Mouse (Mus musculus): ENCODE data around the gene Gls. TPM values are rescaled to one million over a fixed set of nuclear protein-coding genes. Genes with fewer than 3 reads are reported as not detected.

The Gls gene
- polyA plus RNA-seq (2015; fragmentation: Nextera tagmentation; extraction: Ambion mirVana), result 34.8 and 36.0 TPM in 2 replicates

GRCm38 (mm10) chr1:52233143-52233713, at the start of gene Gls:
Gls (minus strand) TSS chr1:52233232.
- peaks cover 12% of the 10 kb centered on the region for H3K4me1 ChIP-seq (replicated peaks; ENCODE audit: control insufficient read depth, insufficient read depth, low read length)
- H3K4me3 ChIP-seq (replicated peaks; ENCODE audit: low read length), result peak within 1 kb of the TSS; percentile 99
- H3K4me2 ChIP-seq (ENCODE audit: low read length), result peak within 1 kb of the TSS; percentile 79
- H3K36me3 ChIP-seq (ENCODE audit: control insufficient read depth, insufficient read depth), result no peaks in the 10 kb centered on the region
- peak within 1 kb of the TSS; percentile 96 for H3K9ac ChIP-seq (replicated peaks; ENCODE audit: low read depth, low read length)
- ATAC-seq, result peak; percentile 99
- 0% methylated on average over 43 of the region's 46 CpGs for WGBS
- no peaks in the 10 kb centered on the region for H3K9me3 ChIP-seq (ENCODE audit: control insufficient read depth, low read length)
- no peaks in the 10 kb centered on the region for H3K27me3 ChIP-seq (replicated peaks; ENCODE audit: control insufficient read depth, insufficient read depth, low read length)
- H3K27ac ChIP-seq (ENCODE audit: low read length), result peak within 1 kb of the TSS; percentile 97

GRCm38 (mm10) chr1:52279831-52280595, 47.0 kb upstream of the Gls start:
- H3K9ac ChIP-seq (replicated peaks; ENCODE audit: low read depth, low read length), result no peak overlapping the region
- no peaks in the 10 kb centered on the region for H3K9me3 ChIP-seq (ENCODE audit: control insufficient read depth, low read length)
- WGBS, result 45% methylated on average over 7 of the region's 7 CpGs
- H3K4me2 ChIP-seq (ENCODE audit: low read length), result no peak overlapping the region
- H3K4me3 ChIP-seq (replicated peaks; ENCODE audit: low read length), result no peak overlapping the region
- H3K27me3 ChIP-seq (replicated peaks; ENCODE audit: control insufficient read depth, insufficient read depth, low read length), result no peaks in the 10 kb centered on the region
- ATAC-seq, result no peak
- H3K36me3 ChIP-seq (ENCODE audit: control insufficient read depth, insufficient read depth), result no peaks in the 10 kb centered on the region
- peaks cover 4% of the 10 kb centered on the region; the same call in 1 of the 2 replicates for H3K4me1 ChIP-seq (replicated peaks; ENCODE audit: control insufficient read depth, insufficient read depth, low read length)
- no peak overlapping the region for H3K27ac ChIP-seq (ENCODE audit: low read length)

GRCm38 (mm10) chr1:52279331-52279730, 46.3 kb upstream of the Gls start:
- H3K4me1 ChIP-seq (replicated peaks; ENCODE audit: control insufficient read depth, insufficient read depth, low read length), result peaks cover 4% of the 10 kb centered on the region; the same call in 1 of the 2 replicates
- H3K27me3 ChIP-seq (replicated peaks; ENCODE audit: control insufficient read depth, insufficient read depth, low read length), result no peaks in the 10 kb centered on the region
- no peaks in the 10 kb centered on the region for H3K36me3 ChIP-seq (ENCODE audit: control insufficient read depth, insufficient read depth)
- no peak for ATAC-seq
- H3K9me3 ChIP-seq (ENCODE audit: control insufficient read depth, low read length), result no peaks in the 10 kb centered on the region
- H3K9ac ChIP-seq (replicated peaks; ENCODE audit: low read depth, low read length), result no peak overlapping the region
- no peak overlapping the region for H3K4me3 ChIP-seq (replicated peaks; ENCODE audit: low read length)
- H3K27ac ChIP-seq (ENCODE audit: low read length), result no peak overlapping the region
- H3K4me2 ChIP-seq (ENCODE audit: low read length), result no peak overlapping the region
- 54% methylated on average over 3 of the region's 3 CpGs for WGBS

- Histone ChIP-seq H3K36me3 (ENCODE audit: control insufficient read depth, insufficient read depth) (no peaks in the 10 kb centered on the region), H3K9me3 (ENCODE audit: control insufficient read depth, low read length) (no peaks in the 10 kb centered on the region), H3K27ac (ENCODE audit: low read length) (no peak overlapping the region), H3K4me3 (replicated peaks; ENCODE audit: low read length) (no peak overlapping the region), H3K9ac (replicated peaks; ENCODE audit: low read depth, low read length) (no peak overlapping the region), H3K27me3 (replicated peaks; ENCODE audit: control insufficient read depth, insufficient read depth, low read length) (no peaks in the 10 kb centered on the region), H3K4me1 (replicated peaks; ENCODE audit: control insufficient read depth, insufficient read depth, low read length) (peaks cover 4% of the 10 kb centered on the region; the same call in 1 of the 2 replicates), H3K4me2 (ENCODE audit: low read length) (no peak overlapping the region)
- 80% methylated on average over 6 of the region's 6 CpGs for WGBS
- no peak for ATAC-seq
These were observed 45.0 kb upstream of the Gls start for GRCm38 (mm10) chr1:52278073-52278472.

GRCm38 (mm10) chr1:52274210-52274609, 41.2 kb upstream of the Gls start:
- Histone ChIP-seq H3K27ac (ENCODE audit: low read length) (no peak overlapping the region), H3K27me3 (replicated peaks; ENCODE audit: control insufficient read depth, insufficient read depth, low read length) (no peaks in the 10 kb centered on the region), H3K9ac (replicated peaks; ENCODE audit: low read depth, low read length) (no peak overlapping the region), H3K36me3 (ENCODE audit: control insufficient read depth, insufficient read depth) (no peaks in the 10 kb centered on the region), H3K4me2 (ENCODE audit: low read length) (no peak overlapping the region), H3K4me3 (replicated peaks; ENCODE audit: low read length) (no peak overlapping the region), H3K9me3 (ENCODE audit: control insufficient read depth, low read length) (no peaks in the 10 kb centered on the region), H3K4me1 (replicated peaks; ENCODE audit: control insufficient read depth, insufficient read depth, low read length) (no peaks in the 10 kb centered on the region)
- ATAC-seq, result no peak
- WGBS, result 84% methylated on average over 3 of the region's 3 CpGs

DNA sequence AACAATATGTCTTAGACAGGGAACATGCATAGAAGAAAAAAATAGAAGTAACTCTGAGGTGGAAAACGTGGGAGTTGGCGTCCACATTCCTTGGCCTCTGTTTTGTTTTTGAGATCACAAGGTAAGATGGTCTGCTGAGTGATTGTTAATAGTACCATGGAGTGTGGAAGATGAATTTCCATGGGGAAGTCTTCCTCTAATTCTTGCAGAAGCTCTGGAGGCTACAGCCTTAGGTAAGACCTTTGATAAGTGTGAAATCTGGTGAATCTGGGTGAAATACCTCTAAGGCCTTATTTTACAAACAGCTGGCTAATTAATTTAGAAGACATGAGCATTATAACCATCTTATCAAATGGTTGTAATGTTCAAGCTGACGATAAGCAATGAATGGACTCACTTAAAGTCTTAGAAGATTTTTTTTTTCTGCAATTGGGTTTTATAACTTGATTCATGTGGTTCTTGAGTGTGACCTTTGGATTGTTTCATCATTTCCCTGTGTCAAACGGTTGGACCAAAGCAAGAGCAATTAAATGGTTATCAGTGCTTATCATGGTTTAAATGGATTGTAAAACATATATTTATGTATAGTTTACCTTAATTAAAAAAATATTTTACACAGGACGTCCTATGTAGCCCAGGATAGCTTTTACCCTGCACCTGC, 39.1 kb upstream of the Gls start:
- Histone ChIP-seq H3K9ac (replicated peaks; ENCODE audit: low read depth, low read length) (no peak overlapping the region), H3K27ac (ENCODE audit: low read length) (no peak overlapping the region), H3K4me1 (replicated peaks; ENCODE audit: control insufficient read depth, insufficient read depth, low read length) (no peaks in the 10 kb centered on the region), H3K4me2 (ENCODE audit: low read length) (no peak overlapping the region), H3K4me3 (replicated peaks; ENCODE audit: low read length) (no peak overlapping the region), H3K9me3 (ENCODE audit: control insufficient read depth, low read length) (no peaks in the 10 kb centered on the region), H3K36me3 (ENCODE audit: control insufficient read depth, insufficient read depth) (no peaks in the 10 kb centered on the region), H3K27me3 (replicated peaks; ENCODE audit: control insufficient read depth, insufficient read depth, low read length) (no peaks in the 10 kb centered on the region)
- 76% methylated on average over 5 of the region's 5 CpGs for WGBS
- ATAC-seq, result no peak

- H3K4me3 ChIP-seq (replicated peaks; ENCODE audit: low read length), result no peak overlapping the region
- H3K9me3 ChIP-seq (ENCODE audit: control insufficient read depth, low read length), result no peaks in the 10 kb centered on the region
- no peak overlapping the region for H3K27ac ChIP-seq (ENCODE audit: low read length)
- no peaks in the 10 kb centered on the region for H3K4me1 ChIP-seq (replicated peaks; ENCODE audit: control insufficient read depth, insufficient read depth, low read length)
- no peaks in the 10 kb centered on the region for H3K36me3 ChIP-seq (ENCODE audit: control insufficient read depth, insufficient read depth)
- H3K4me2 ChIP-seq (ENCODE audit: low read length), result no peak overlapping the region
- ATAC-seq, result no peak
- 78% methylated on average over 9 of the region's 9 CpGs for WGBS
- H3K9ac ChIP-seq (replicated peaks; ENCODE audit: low read depth, low read length), result no peak overlapping the region
- H3K27me3 ChIP-seq (replicated peaks; ENCODE audit: control insufficient read depth, insufficient read depth, low read length), result no peaks in the 10 kb centered on the region
These were observed 37.3 kb upstream of the Gls start for GRCm38 (mm10) chr1:52270354-52270753.

- no peaks in the 10 kb centered on the region for H3K9me3 ChIP-seq (ENCODE audit: control insufficient read depth, low read length)
- H3K36me3 ChIP-seq (ENCODE audit: control insufficient read depth, insufficient read depth), result no peaks in the 10 kb centered on the region
- no peaks in the 10 kb centered on the region for H3K4me1 ChIP-seq (replicated peaks; ENCODE audit: control insufficient read depth, insufficient read depth, low read length)
- H3K27ac ChIP-seq (ENCODE audit: low read length), result no peak overlapping the region
- H3K9ac ChIP-seq (replicated peaks; ENCODE audit: low read depth, low read length), result no peak overlapping the region
- 72% methylated on average over 4 of the region's 4 CpGs for WGBS
- H3K4me2 ChIP-seq (ENCODE audit: low read length), result no peak overlapping the region
- no peaks in the 10 kb centered on the region for H3K27me3 ChIP-seq (replicated peaks; ENCODE audit: control insufficient read depth, insufficient read depth, low read length)
- 0 out of 2 replicates have a peak, but pooled peaks have one; percentile 20 for ATAC-seq
- no peak overlapping the region for H3K4me3 ChIP-seq (replicated peaks; ENCODE audit: low read length)
These were observed 36.6 kb upstream of the Gls start for GRCm38 (mm10) chr1:52269596-52269995.

- Histone ChIP-seq H3K9me3 (ENCODE audit: control insufficient read depth, low read length) (no peaks in the 10 kb centered on the region), H3K4me3 (replicated peaks; ENCODE audit: low read length) (no peak overlapping the region), H3K27ac (ENCODE audit: low read length) (no peak overlapping the region), H3K27me3 (replicated peaks; ENCODE audit: control insufficient read depth, insufficient read depth, low read length) (no peaks in the 10 kb centered on the region), H3K36me3 (ENCODE audit: control insufficient read depth, insufficient read depth) (no peaks in the 10 kb centered on the region), H3K4me1 (replicated peaks; ENCODE audit: control insufficient read depth, insufficient read depth, low read length) (no peaks in the 10 kb centered on the region), H3K4me2 (ENCODE audit: low read length) (no peak overlapping the region), H3K9ac (replicated peaks; ENCODE audit: low read depth, low read length) (no peak overlapping the region)
- ATAC-seq, result no peak
- WGBS, result 92% methylated on average over 6 of the region's 6 CpGs
These were observed 35.0 kb upstream of the Gls start for GRCm38 (mm10) chr1:52268006-52268405.
